Mouse (Mus musculus) lung, postnatal 0 days (tissue): Measurements from ENCODE around the gene Pkn3.

Source experiments
- CTCF ChIP-seq: IDR thresholded peaks from 2 replicates; pipeline ENCODE4 v1.5.1; 2016; ENCODE audit warnings: antibody characterized with exemption, mild to moderate bottlenecking
- EP300 ChIP-seq: IDR thresholded peaks from 2 replicates; pipeline ENCODE4 v1.6.1; 2016; ENCODE audit warnings: antibody characterized with exemption, mild to moderate bottlenecking, control low read depth

DNA sequence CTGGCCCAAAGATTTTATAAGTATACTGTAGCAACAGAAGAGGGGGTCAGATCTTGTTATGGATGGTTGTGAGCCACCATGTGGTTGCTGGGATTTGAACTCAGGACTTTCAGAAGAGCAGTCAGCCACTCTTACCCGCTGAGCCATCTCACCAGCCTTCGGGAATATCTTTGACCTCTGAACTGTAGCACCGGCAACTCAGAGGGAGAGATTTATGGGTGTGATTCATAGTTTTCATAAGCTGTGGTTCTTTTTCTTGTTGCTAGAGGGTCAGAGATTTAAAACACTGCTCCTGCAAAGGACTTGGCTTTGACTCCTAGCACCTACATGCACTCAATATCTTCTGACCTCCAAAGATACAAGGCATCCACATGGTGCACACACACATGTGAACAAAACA lies 1.9 kb upstream of the Pkn3 start:
- TF ChIP-seq CTCF: no peak
- TF ChIP-seq EP300: no peak
